Mouse (Mus musculus): ENCODE measurements around the gene Gm10309. TPM values are rescaled to one million over a fixed set of nuclear protein-coding genes. Genes with fewer than 3 reads are reported as not detected.

The Gm10309 gene
- polyA plus RNA-seq, 1 experiment = not detected

GRCm38 (mm10) chr17:86454351-86454706 lies 50.7 kb downstream of the Gm10309 start:
- DNase-seq (ENCODE audit: low read depth) = no peak

GRCm38 (mm10) chr17:86453673-86454350 lies 51.2 kb downstream of the Gm10309 start:
- TF ChIP-seq CTCF (IDR thresholded peaks at IDR 0.05; ENCODE audit: borderline replicate concordance, extremely low read depth, insufficient read depth, insufficient read length) (no peak), POLR2A (IDR thresholded peaks at IDR 0.05; ENCODE audit: borderline replicate concordance, extremely low read depth, insufficient read depth, insufficient read length, poor library complexity, severe bottlenecking) (no peak)

More at GRCm38 (mm10) chr17:86454351-86454706, 50.7 kb downstream of the Gm10309 start:
- no peak for TF ChIP-seq CTCF (IDR thresholded peaks at IDR 0.05; ENCODE audit: borderline replicate concordance, extremely low read depth, insufficient read depth, insufficient read length)
- no peak for TF ChIP-seq POLR2A (IDR thresholded peaks at IDR 0.05; ENCODE audit: borderline replicate concordance, extremely low read depth, insufficient read depth, insufficient read length, poor library complexity, severe bottlenecking)

GRCm38 (mm10) chr17:86452934-86453333 lies 52.1 kb downstream of the Gm10309 start:
- no peak for DNase-seq (ENCODE audit: low read depth)
- TF ChIP-seq CTCF (IDR thresholded peaks at IDR 0.05; ENCODE audit: borderline replicate concordance, extremely low read depth, insufficient read depth, insufficient read length) = no peak
- no peak for TF ChIP-seq POLR2A (IDR thresholded peaks at IDR 0.05; ENCODE audit: borderline replicate concordance, extremely low read depth, insufficient read depth, insufficient read length, poor library complexity, severe bottlenecking)

More at GRCm38 (mm10) chr17:86453673-86454350, 51.2 kb downstream of the Gm10309 start:
- no peak for DNase-seq (ENCODE audit: low read depth)

Other genes with a start within 250 kb of the Gm10309 start
- 7.4 and 19.2 TPM in 2 replicates for gene Epas1, start 248.5 kb upstream of the Gm10309 start, polyA plus RNA-seq (2012; rRNA removed)